Mouse (Mus musculus): ENCODE data around the gene Mri1.

Mri1 gene

DNA sequence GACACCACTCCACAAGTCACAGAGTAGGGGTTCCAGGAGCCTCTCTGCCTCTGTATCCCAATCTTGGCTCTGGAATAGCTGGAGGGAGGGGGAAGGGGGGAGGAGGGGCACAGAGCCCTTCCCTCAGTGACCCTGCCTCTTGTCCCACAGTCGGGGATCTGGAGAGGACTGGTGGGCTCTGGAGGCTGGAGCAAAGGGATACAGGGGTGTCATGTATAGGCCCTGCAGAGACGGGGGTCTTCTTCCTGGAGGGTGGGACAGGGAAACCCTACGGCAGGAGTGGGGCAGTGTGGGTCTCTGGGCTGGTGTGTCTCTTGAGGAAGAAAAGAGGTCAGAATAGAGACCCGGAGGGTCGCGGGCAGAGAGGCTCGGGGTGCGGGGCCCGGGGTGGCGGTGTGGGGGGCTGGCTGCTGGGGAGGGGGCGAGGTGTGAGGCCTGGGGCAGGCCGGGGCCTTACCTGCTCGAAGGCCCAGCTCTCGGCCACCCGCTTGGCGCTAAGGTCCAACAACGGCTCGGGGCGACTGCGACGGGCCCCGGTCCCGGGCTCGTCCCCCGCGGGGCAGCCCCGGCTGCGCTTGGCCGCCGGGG, 20.6 kb downstream of the Mri1 start:
- DNase-seq, result peak; percentile 49 to 60

DNA sequence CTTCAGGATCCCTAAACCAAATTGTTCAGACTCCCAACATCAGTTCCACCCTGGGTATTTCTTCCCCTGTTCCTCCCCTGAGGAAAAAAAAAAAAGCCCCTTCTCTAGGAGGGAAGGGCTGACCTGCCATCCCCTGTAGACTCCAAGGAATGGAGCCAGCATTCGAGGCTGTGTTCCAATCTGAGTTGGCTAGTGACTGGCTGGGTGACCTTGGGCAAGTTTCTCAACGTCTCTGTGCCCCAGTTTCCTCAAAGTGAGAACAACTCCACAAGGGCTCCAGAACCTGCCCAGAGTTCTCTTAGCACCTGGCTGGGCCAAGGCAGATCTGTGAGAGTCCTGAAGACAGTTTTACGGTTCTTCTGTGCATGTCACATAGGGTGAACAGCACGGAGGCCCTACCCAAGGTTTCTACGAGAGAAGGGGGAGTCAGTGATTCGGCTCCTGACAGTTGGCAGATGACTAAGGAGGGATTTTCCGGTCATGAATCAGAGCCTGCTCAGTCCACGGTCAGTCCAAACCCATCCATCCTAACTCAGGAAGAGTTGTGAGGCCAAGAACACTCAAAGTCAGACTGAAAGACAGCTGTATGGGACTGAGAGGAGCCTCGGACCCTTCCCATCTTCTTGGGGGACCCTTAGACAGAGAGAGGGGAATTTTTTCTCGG, 21.2 kb downstream of the Mri1 start:
- DNase-seq, result peak in 1 of 2 experiments; percentile 26

DNA sequence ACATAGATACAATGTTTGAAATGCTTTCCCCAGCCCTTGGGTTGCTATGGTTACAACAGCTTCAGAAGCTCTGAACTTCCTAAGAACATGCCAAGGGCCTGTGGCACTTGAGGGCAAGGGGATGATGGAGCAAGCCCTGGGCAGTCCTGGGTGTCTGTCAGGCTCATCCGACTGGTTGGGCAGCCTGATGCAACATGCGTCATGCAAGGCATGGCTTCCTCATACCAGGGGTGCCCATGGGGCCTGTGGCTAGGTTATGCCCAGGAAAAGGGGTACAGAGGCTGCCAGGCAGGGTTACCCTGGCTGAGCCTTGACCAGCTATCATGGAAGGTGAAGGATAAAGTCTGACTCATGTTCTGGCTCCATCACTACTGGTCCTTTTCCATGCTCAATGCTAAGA, 24.1 kb downstream of the Mri1 start:
- no peak for DNase-seq

DNA sequence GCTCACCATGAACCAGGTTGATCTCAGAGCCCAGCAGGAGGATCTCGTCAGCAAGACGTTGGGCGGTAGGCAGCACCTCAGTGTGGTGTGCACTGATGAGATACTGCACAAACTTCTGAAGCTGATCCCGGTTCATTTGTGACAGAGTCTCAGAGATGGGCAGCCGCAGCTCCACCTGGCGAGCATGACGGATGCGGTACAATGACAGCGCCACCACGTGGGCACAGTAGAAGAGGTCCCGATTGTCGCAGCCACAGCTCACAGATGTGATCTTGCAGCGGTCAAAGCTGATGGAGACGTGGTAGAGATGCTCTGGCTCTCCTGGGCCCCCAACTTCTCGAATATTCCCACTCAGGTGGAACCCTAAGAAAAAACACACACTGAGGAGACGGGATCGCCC, 26.4 kb downstream of the Mri1 start:
- no peak for DNase-seq

DNA sequence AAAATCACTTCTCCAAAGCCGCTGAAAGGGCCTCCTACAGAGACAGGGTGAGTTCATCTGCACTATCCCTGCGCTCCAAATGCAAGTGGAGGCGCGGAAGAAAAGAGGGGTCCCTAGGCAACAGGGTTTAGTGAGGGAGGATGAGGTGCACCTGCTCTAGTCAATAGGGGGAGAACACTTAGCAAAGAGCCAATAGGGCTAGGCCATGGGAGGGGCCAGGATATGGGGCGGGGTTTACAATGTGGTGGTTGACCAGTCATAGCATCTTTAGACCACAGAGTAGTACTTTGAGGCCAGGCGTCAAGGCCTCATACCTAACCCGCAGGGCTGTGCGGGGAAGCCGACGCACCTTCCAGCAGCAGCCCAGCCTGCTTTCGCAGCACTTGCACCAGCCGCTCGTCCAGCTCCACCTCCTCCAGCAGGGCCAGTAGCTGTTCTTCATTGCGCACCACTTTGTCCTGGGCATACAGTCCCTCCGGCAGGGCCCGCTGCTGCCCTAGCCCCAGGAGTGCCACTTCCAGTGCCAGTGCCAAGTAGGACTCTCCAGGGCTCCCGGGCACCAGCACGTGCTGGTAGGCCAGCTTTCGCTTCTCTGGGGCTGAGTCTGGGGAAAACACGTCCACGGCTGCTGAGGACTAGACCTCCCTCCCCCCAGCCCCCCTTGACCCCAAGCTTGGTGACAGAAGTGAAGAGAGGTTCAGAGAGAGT, 33.6 kb downstream of the Mri1 start:
- no peak for DNase-seq

DNA sequence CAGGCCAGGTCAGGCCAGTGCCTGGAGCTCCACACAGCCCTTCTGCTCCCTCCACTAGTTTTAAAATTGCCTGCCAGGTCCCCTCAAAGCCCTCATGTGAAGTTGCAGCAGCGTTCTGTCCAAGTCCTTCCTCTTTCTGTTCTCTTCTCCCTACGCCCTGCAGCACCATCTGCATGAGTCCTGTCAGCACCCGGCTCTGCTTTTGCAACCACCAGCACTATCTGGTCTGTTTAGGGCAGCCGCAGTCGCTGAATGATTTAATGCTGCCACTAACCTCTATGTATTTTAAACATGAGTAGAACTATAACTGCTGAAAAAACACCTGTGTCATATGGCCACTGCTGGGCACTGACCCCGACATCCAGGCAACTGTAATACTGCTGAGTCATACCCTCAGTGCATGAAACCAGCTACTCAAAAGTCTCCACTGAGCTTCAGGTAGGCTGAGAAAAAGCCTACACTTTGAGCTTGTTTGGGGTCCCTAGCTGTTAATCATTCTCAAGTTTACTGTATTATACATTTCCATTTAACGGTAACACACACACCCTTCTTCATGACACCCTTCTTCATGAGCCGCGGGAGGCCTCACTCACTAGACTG, 34.5 kb downstream of the Mri1 start:
- DNase-seq, result no peak

DNA sequence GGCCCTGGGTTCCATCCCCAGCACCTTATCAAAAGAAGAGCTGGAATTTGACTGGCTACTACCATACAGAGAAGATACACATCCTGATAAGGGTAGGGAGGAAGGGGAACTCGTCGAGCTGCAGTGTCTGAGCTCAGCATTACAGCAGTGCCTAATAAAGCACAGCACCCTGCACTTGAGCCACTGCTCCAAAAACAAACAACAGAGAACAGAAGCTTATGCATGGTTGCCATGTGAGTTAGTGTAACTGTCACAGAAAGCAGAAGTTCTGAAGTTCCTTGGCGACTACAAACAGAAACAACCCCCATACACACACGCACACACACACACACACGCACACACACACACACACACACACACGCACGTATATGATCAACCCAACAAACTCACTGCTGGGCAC, 37.0 kb downstream of the Mri1 start:
- no peak for DNase-seq

DNA sequence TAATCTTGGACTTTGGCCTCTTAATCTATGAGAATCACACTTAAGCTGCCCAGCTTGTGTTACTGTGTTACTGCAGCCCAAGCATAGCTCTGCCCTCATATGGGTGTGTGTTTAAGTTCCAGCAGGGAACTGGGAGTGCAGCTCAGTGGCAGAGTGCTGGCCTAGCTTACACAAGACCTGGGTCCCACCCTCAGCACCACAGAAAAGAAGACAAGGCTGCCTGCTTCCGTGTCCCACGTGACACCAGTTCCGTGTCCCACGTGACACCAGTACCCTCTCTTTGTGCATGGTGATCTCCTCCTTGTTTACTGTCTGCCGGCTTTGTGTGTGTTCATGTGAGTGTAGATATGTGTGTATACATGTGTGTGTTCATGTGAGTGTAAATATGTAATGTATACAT, 39.0 kb downstream of the Mri1 start:
- DNase-seq, result no peak

DNA sequence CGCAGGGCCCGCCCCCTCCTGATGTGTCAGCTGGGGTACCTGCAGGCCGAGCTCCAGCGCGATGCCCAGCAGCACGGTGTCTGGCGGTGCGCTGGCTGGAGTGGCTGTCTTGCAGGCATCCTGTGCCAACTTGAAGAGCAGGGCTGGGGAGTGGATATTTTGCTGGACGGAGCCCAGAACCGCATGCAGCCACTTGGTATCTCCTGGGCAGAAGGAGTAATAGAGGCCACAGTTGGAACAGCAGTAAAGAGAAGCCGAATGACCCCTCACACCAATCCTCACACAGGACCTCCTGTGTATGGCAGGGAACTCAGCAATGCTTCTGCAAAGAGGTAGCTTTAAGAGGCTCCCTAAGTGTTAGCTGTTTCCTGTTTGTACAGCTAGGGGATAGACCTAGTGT, 39.9 kb downstream of the Mri1 start:
- DNase-seq, result no peak

DNA sequence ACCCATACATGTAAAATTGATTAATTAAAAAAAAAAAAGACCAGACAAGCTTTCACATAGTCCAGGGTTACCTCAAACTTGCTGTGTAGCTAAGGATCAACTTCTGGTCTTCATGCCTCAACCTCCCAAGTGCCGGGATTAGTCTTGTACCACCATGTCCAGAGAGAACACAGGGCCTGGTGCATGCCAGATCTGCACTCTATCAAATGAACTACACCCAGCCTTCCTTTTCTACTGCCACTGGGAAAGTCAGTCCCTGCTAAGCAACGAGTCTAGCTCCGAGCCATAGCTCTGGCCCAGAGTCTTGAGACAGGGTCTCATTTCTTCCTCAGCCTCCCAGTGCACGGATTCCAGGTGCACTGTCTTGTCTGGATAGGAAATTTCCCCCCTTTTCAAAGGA, 43.8 kb downstream of the Mri1 start:
- no peak for DNase-seq

DNA sequence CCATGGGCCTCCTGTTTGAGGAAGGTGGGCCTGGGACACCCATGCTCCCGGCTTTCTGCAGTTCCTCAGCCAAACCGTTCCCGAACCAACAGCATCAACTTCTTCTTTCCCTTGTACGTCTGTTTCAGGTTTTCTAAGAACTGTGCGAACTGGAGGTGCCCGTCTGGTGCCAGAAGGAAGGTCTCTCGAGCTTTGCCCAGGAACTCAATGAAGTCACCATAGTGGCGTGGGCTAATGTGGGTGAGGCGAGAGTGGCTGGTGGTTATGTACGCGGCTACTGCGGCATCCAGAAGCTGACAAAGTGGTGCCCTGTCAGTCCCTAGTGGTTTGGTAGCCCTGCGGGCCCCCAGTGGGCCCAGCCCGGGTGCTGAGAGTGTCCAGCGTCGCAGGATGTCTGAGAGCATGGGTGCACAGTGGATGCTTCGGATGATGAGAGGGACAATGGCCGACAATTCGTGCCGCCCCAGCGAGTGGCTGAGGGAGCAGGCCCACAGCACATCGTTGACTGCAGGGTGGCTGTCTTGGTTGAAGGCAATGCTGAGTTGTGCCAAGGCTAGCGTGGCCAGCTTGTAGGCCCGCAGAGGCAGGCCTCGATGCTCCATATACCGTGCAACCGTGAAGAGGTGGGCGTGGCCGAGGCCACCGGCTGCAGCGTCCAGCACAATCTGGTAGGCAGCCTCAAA, 45.1 kb downstream of the Mri1 start:
- no peak for DNase-seq

DNA sequence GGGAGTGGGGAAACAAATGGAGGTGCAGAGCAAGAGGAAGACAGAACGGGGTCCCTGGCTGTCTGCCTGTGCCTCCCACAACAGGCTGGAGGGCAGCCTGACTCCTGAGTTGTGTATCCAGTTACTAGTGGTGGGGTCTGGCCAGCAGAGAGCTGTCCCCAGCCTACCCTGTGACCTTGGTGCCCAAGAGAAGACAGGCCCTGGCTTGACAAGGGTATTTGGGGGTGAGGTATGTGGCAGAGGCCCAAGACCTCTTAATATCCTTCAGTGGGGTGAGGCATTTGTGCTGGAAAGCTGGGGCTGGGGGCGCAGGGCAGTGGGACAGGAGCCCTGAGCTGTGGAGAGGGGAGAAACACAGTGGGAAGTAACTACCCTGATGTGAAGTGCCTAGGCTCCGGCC, 45.9 kb downstream of the Mri1 start:
- peak in 1 of 2 experiments; percentile 19 for DNase-seq

DNA sequence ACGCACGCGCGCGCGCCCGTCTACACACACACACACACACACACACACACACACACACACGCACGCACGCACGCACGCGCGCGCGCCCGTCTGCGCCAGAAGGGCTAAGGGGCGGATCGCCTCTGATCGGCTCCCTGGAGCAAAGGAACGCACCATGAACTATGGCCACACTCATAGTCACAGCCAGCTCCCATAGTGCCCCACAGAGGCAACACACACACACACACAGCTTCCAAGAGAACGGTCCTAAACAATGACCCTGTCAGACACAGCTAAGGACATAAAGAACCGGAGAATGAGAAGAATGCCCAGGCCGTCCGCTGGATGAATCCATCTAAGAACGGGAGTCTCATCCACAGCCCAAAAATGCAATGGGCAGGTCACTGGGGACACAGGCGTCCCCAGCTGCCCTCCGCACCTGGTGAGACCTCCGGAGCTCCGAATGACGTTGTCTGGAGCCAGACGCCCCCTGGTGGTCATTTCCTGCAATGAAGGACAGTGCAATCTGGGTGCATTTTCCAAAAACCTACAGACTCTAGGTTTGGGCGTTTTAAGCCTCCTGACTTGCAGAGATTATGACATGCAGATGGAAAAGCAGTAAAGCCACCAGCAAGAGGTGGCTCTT, 46.8 kb downstream of the Mri1 start:
- DNase-seq, result peak; percentile 92 to 96

DNA sequence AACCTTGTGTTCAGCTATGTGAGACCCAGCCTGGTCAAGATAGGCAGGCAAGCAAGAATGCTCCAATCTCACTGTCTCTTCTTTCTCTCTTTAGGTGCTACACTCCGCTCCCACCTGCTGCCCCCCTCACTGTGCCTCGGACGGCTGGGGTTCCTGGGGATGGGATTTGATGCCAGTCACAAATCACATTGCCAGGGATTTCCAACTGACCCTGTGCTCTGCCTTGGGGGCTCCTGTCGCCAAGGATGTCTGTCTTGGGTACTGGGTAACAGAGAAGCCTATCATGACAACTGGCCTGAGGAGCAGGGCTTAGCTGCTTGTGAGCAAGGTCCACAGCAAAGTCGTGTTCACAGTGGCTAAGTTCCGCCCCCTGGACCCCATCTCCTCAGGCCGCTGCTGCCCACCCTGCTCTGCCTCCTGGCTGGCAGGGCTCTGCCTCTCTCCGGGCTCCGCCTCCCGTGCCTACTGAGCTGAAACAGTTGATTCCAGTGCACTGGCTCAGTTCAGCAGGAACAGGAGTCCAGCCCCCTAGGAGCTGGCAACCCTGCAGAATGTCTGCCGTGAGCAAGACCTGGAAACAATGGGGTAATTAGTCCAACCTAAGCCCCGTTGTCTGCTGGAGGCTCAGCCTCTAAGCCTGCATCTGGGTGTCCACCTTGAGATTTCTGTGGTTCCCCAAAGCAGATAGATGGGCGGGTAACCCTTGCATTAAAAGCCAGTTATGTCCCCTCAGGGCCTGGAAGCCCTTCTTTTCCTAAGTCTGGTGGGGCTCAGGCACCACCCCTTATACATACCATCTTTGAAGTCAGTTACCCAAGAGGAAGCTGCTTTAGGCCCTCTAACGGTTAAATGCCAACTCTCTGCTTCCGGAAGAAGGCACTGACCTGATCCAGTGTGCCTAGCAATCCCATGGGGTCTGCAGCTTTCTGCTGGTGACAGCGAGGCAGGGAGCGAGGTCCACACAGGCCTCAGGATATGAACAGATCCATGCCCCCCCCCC, 48.4 kb downstream of the Mri1 start:
- DNase-seq, result peak; percentile 50 to 65

DNA sequence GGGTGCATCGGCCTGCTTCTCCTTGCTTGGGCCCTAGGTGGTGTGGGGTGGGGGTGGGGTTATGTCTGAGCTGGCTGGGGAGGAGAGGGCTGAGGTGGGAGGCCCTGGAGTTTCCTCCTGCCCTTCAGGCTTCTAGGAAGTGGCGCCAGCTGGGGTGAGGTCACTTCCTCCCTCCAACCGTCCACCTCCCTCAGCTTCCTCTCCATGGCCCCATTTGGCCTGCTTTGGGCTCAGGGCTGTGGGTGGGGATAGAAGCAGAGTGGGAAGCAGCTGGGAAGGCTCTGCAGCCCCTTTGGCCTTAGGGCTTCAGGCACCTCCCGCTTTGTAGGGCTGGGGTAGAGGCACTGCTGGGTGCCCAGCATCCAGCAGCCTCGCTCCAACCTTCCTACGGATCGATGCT, 49.3 kb downstream of the Mri1 start:
- DNase-seq, result no peak

DNA sequence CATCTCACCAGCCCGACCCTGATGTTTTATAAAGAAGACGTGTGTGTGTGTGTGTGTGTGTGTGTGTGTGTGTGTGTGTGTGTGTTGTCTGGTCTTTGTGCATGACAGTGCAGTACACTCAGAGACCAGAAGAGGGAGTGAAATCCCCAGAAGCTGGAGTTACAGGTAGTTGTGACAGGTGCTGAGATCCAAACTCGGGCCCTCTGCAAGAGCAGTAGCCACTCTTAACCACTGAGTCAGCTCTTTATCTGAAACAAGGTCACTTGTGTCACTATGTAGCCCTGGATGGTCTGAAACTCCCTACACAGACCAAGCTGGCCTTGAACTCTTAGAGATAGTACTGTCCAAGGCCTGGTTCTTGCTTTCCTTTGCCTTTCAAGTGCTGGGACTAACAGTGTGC, 50.5 kb downstream of the Mri1 start:
- DNase-seq, result no peak

DNA sequence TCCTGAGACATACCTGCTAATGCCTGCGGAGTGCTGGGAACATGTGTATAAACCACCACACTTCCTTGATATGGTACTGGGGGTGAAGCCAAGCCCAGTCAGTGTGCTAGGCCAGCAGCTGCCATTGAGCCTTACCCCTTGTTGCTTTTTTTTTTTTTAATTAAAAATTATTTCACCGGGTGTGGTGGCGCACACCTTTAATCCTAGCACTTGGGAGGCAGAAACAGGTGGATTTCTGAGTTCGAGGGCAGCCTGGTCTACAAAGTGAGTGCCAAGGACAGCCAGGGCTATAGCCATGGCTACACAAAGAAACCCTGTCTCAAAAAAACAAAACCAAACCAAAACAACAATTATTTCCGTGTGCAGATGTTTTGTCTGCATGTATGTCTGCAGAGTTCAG, 52.1 kb downstream of the Mri1 start:
- DNase-seq, result no peak

DNA sequence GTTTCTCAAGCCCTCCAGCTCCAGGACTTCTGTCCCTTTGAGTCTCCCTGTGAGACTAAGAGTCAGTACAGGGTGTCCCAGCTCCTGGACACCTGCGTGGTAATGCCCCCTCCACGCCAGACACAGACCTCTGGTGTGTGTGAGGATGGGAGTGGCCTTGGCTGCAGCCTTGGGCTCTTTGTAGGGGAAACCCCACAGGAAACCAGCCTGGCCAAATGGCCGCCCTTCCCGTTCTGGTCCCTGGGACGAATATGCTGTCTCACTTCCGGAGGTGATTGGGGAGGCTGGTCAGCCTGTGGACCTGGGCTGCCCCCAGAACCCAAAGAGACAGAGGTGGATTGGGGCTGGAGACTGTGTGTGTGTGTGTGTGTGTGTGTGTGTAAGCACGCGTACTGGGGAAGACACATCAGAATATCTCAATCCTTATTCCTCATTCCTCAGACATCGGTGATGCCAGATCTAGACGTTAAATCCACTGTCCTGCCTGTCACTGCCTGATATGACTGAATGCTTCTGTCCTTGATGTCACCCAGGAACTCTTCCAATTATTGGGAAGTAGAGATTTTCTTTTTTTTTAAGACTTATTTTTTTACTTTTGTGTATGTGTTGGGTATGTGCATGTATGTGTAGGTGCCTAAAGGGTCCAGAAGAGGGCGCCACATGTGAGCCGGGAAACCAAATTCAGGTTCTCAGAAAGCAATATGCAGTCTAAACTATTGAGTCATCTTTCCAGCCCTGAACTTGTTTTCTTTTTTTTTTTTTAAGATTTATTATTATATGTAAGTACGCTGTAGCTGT, 53.0 kb downstream of the Mri1 start:
- DNase-seq, result peak; percentile 32 to 39

DNA sequence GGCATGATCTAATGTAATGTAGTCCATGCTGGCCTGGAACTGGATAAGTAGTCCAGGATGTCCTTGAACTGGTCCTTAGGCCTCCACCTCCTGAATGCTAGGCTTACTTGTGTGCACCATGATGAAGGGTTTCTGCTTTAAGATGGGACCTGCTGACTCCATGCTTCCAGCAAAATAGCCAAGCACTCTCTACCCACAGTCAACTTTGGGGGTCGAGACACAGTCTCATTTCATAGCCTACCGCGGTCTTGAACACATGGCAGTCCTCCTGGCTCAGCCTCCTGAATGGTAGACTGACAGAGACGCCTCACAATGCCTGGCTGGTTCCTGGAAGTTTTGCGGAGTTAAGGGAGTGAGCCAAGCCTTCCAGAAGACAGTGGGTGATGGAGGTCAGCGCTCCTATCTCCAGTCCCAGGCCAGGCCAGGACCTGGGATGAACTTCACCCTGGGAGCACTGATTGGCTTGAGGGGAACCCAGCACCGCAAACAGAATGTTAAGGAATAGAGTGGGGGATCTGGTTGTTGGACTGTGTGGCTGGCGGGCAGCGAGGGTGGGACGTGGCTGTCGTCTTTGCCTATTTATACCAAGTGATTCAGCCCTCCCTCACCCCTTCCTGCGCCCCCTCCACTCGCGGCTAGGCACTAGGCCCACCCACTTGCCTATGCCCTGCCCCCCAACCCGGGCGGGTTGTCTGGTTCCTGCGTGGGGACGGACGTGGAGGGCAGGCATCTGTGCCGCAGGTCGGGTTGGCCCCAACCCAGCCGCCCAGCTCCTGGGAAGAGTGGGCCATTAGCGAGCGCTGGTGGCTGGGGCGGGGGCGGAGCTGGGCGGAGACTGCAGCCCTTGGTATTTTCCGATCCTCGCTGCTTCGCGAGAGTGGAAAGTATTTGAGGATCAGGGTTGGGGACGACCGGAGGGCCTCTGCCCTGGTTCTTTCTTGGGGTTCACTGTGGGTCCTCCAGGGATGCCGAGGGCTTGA, 53.9 kb downstream of the Mri1 start:
- peak; percentile 80 to 84 for DNase-seq
